Mouse (Mus musculus): ENCODE measurements around the gene Thtpa. TPM values are rescaled to one million over a fixed set of nuclear protein-coding genes. Genes with fewer than 3 reads are reported as not detected.

Gene Thtpa
- polyA plus RNA-seq, 1 experiment from 2014 or later, result 20.8 TPM

DNA sequence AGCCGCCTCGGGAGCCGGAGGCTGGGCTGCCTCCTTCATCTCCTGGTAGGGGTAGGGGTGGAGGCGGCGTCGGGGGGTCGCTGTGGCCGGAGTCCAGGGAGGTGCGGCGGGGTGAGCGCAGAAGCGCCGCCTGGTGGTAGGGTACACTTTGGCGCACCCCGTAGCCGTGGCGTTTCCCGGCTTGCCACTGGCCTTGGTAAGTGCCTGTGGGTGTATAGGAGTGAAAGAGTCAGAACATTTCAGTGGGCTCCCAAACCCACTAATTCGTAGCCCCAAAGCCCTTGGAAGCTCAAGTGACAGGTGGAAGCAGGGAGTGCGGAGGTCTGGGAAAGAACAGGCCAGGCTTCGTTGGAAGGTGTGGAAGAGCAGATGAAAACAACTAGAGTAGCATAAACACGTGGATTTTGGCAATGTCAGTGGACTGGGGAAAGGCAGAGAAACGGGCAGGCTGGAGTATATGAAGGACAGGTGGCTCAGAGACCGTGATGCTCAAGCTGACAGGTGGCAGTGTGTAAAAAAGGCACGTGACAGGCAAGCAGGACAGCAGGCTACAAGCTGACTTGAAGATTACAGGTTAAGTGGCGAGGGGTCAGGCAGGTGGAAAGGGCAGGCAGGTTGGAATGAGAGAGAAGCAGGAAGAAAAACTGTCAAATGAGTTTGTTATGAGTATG lies 19.5 kb downstream of the Thtpa start:
- TF ChIP-seq CTCF (IDR thresholded peaks at IDR 0.05; ENCODE audit: low read depth), result peak; percentile 57
- Histone ChIP-seq H3K4me2 (ENCODE audit: low read length) (peak overlapping the region; percentile 99), H3K27ac (no peak overlapping the region), H3K36me3 (ENCODE audit: insufficient read depth, low read length) (no peaks in the 10 kb centered on the region), H3K27me3 (ENCODE audit: insufficient read depth, low read length) (peaks cover 34% of the 10 kb centered on the region), H3K4me1 (replicated peaks; ENCODE audit: insufficient read depth, low read length) (peaks cover 16% of the 10 kb centered on the region; the same call in 1 of the 2 replicates), H3K9ac (ENCODE audit: low read depth, low read length) (no peak overlapping the region), H3K9me3 (replicated peaks; ENCODE audit: low read length) (no peaks in the 10 kb centered on the region), H3K4me3 (replicated peaks; ENCODE audit: low read depth, low read length) (peak overlapping the region; percentile 54; the same call in 1 of the 2 replicates)
- 0 out of 2 replicates have a peak, but pooled peaks have one; percentile 3 for ATAC-seq (replicated peaks; ENCODE audit: low FRiP score, low read depth)
- 16% methylated on average over 26 of the region's 26 CpGs for WGBS
- DNase-seq (ENCODE audit: low spot score), result no peak

DNA sequence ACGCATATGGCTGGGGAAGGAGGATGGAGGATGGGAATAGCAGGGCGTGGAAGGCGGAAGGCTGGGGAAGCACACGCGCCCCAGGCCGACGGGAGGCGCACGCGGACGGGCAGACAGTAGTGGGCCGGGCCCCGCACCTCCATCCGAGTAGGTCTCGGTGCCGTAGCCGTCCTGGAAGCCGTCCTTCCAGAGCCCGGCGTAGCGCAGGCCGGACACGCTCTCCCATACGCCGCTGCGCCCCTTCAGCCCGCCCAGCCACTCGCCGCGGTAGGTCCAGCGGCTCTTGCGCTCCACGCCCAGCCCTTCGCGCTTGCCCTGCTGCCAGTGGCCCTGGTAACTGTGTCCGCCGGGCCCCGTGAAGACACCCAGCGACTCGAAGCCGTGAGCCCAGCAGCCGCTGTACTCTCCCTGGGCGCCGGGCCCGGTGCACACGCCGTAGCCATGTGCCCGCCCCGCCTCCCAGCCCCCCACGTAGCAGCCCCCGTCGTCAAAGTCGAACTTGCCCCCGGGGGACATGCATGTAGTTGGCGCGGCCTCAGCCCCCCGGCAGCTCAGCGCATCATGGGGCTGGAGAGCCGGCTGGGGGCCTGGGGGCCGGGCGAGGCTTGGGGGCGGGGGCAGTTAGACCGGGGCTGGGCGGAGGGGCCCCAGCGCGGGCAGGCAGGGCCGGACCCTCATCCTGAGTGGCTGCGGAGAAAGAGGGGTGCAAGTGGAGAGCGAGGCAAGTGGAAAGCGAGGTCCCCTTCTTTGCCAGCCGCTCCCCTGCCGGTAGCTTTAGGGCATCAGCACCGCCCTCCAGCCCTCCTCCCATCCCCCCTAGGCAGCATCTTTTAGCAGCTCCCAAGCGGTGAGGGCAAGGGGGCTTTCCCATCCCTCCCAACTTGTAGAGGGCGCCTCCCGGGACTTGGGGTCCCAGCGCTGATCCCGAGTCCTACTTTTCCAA lies 20.4 kb downstream of the Thtpa start:
- no peaks in the 10 kb centered on the region for H3K36me3 ChIP-seq (ENCODE audit: insufficient read depth, low read length)
- DNase-seq (ENCODE audit: low spot score), result peak; percentile 68
- peak overlapping the region; percentile 99 for H3K4me2 ChIP-seq (ENCODE audit: low read length)
- H3K4me1 ChIP-seq (replicated peaks; ENCODE audit: insufficient read depth, low read length), result peaks cover 13% of the 10 kb centered on the region; the same call in 1 of the 2 replicates
- ATAC-seq (replicated peaks; ENCODE audit: low FRiP score, low read depth), result peak; percentile 65
- H3K4me3 ChIP-seq (replicated peaks; ENCODE audit: low read depth, low read length), result peak overlapping the region; percentile 54
- under 1% methylated on average over 75 of the region's 78 CpGs for WGBS
- peak overlapping the region; percentile 50 for H3K9ac ChIP-seq (ENCODE audit: low read depth, low read length)
- no peaks in the 10 kb centered on the region for H3K9me3 ChIP-seq (replicated peaks; ENCODE audit: low read length)
- peak; percentile 21; the same call in 1 of the 2 replicates for TF ChIP-seq CTCF (IDR thresholded peaks at IDR 0.05; ENCODE audit: low read depth)
- H3K27me3 ChIP-seq (ENCODE audit: insufficient read depth, low read length), result peaks cover 27% of the 10 kb centered on the region
- no peak overlapping the region for H3K27ac ChIP-seq

DNA sequence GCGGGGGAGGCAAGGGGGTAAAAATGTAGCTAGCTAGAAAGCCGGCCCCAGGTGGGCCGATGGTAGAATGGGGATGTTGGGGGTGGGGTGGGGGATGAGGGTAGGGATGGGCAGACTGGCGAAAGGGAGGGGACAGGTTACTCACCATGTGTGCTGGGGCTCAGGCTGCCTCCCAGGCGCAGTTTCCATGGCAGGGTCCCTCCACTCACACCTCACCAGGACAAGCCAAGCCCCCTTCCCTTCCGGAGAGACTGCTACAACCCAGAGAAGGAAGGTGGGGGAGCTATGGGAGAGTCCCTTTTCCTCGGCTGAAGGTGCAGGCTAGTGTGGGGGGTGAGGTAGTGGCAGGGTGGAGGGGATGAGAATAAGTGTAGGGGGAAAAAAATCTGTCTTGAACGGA lies 21.3 kb downstream of the Thtpa start:
- Histone ChIP-seq H3K27ac (no peak overlapping the region), H3K4me1 (replicated peaks; ENCODE audit: insufficient read depth, low read length) (peaks cover 13% of the 10 kb centered on the region; the same call in 1 of the 2 replicates), H3K9me3 (replicated peaks; ENCODE audit: low read length) (no peaks in the 10 kb centered on the region), H3K4me3 (replicated peaks; ENCODE audit: low read depth, low read length) (peak overlapping the region; percentile 54), H3K4me2 (ENCODE audit: low read length) (peak overlapping the region; percentile 99), H3K27me3 (ENCODE audit: insufficient read depth, low read length) (peaks cover 20% of the 10 kb centered on the region), H3K36me3 (ENCODE audit: insufficient read depth, low read length) (no peaks in the 10 kb centered on the region), H3K9ac (ENCODE audit: low read depth, low read length) (peak overlapping the region; percentile 50; the same call in 1 of the 2 replicates)
- TF ChIP-seq CTCF (IDR thresholded peaks at IDR 0.05; ENCODE audit: low read depth), result no peak
- WGBS, result 4% methylated on average over 8 of the region's 8 CpGs
- no peak for DNase-seq (ENCODE audit: low spot score)
- no peak for ATAC-seq (replicated peaks; ENCODE audit: low FRiP score, low read depth)

DNA sequence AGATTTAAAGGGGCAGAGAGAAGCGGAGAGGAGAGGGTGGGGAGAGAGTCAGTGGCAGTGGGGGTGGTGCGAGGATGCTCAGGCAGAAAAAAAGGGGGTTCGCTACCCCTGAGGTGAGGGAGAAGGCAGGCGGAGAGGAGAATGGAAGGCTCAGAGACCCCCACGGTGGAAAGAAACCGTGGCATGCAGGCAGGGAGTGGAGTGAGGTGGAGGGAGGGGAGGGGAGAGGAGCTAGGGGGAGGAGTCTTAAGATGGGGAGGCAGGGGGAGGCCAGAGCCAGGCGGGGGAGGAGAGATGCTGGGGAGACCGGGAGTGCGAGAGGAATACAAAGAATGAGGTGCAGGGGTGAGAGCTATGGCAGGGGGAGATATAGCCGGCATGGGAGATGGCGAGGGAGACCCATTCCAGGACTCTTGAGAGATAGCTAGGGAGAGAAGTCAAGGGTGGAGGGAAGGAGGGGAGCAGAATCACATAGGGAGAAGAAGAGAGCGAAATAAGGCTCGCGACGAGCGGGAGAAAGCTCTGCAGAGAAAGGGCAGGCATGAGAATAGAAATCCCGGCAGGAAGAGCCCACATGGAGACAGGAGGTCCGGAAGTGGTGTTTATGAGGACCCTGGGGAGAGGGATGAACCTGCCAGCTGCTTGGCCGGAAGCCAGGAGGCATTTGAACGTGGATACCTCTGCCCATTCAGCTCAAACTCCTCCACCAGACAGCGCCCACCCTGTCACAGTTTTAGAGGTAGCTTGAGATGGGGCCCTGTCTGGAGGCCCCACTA lies 22.0 kb downstream of the Thtpa start, which contains the start of gene Jph4:
Gene Jph4 (minus strand): TSS at position 511 of the 776 bp plus-strand sequence.
- DNase-seq (ENCODE audit: low spot score), result no peak
- WGBS, result 6% methylated on average over 21 of the region's 21 CpGs
- peaks cover 20% of the 10 kb centered on the region for H3K27me3 ChIP-seq (ENCODE audit: insufficient read depth, low read length)

DNA sequence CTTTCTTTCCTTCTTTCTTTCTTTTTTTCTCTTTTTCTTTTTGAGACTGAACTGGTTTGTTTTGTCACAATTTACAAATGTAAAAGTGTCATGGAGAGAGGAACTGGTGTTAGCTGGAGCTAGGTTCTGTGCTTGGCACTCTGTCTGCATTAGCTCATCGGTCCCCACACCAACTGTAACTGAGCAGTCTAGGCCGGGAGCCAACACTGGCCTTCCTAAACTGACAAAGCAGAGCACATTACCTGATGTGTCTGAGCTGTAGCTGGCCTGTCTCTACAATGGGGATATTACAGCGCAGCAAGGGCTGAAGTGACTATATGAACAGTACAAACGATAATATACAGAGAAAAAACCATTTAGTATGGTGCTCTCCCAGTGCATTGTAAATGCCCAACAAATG lies 24.3 kb downstream of the Thtpa start:
- Histone ChIP-seq H3K9ac (ENCODE audit: low read depth, low read length) (no peak overlapping the region), H3K4me3 (replicated peaks; ENCODE audit: low read depth, low read length) (no peak overlapping the region), H3K36me3 (ENCODE audit: insufficient read depth, low read length) (no peaks in the 10 kb centered on the region), H3K9me3 (replicated peaks; ENCODE audit: low read length) (no peaks in the 10 kb centered on the region), H3K27ac (no peak overlapping the region), H3K27me3 (ENCODE audit: insufficient read depth, low read length) (peaks cover 13% of the 10 kb centered on the region), H3K4me2 (ENCODE audit: low read length) (no peak overlapping the region), H3K4me1 (replicated peaks; ENCODE audit: insufficient read depth, low read length) (peaks cover 17% of the 10 kb centered on the region; the same call in 1 of the 2 replicates)
- ATAC-seq (replicated peaks; ENCODE audit: low FRiP score, low read depth) (no peak), DNase-seq (ENCODE audit: low spot score) (no peak)
- no peak for TF ChIP-seq CTCF (IDR thresholded peaks at IDR 0.05; ENCODE audit: low read depth)
- 80% methylated on average over 4 of the region's 4 CpGs for WGBS

More for the DNA sequence above, 22.0 kb downstream of the Thtpa start, which contains the start of gene Jph4:
- no peak within 1 kb of the TSS for H3K27ac ChIP-seq
- no peaks in the 10 kb centered on the region for H3K9me3 ChIP-seq (replicated peaks; ENCODE audit: low read length)
- no peak for ATAC-seq (replicated peaks; ENCODE audit: low FRiP score, low read depth)
- 0 out of 2 replicates have a peak within 1 kb of the TSS, but pooled peaks have one; percentile 50 for H3K9ac ChIP-seq (ENCODE audit: low read depth, low read length)
- peak within 1 kb of the TSS; percentile 99 for H3K4me2 ChIP-seq (ENCODE audit: low read length)
- H3K36me3 ChIP-seq (ENCODE audit: insufficient read depth, low read length), result no peaks in the 10 kb centered on the region
- TF ChIP-seq CTCF (IDR thresholded peaks at IDR 0.05; ENCODE audit: low read depth), result no peak
- H3K4me3 ChIP-seq (replicated peaks; ENCODE audit: low read depth, low read length), result peak within 1 kb of the TSS; percentile 54
- peaks cover 13% of the 10 kb centered on the region; the same call in 1 of the 2 replicates for H3K4me1 ChIP-seq (replicated peaks; ENCODE audit: insufficient read depth, low read length)
